Mouse (Mus musculus) G1E (cell line): ENCODE measurements around the gene Ppp3r1.

Experiments used
- CTCF ChIP-seq: IDR thresholded peaks from 2 replicates; pipeline ENCODE4 v1.5.1; 2012; ENCODE audit warnings: low read depth, low read length, inconsistent platforms, mixed read lengths
- GATA1 ChIP-seq: IDR thresholded peaks from 2 replicates; pipeline ENCODE4 v1.6.1; 2012; ENCODE audit warnings: borderline replicate concordance, low read length, inconsistent platforms, mixed read lengths
- TAL1 ChIP-seq: conservative IDR thresholded peaks from 2 replicates; pipeline ENCODE4 v1.6.1; 2012; ENCODE audit warnings: low read depth, low read length, inconsistent platforms, mixed read lengths

- TF ChIP-seq CTCF (no peak), TAL1 (no peak), GATA1 (no peak)
Observed at GRCm38 (mm10) chr11:17199840-17200501, 40.9 kb downstream of the Ppp3r1 start.
